Mouse (Mus musculus) embryonic facial prominence, embryonic 15.5 days (tissue): Measurements from ENCODE around the gene Hspa1a. TPM values are rescaled to one million over a fixed set of nuclear protein-coding genes. Genes with fewer than 3 reads are reported as not detected.
A peak's percentile ranks its signal among the peaks of the same experiment; 100 is the strongest.
"Not testable (repeated sequence)": the region's sequence is repeated elsewhere in the genome, so short reads cannot be mapped to it uniquely, and the experiment has no call there.

Experiments used
- ATAC-seq: fragments of 200-750 bp; cut with Nextera tagmentation; 2 replicates; pipeline ENCODE4 v1.8.0; 2017; ENCODE audit warnings: low read depth, moderate TSS enrichment; ENCODE audit not compliant: insufficient number of reproducible peaks, low FRiP score, low TSS enrichment
- H3K27ac ChIP-seq: fragments of 300-500 bp; sonication (generic); replicated peaks from 2 replicates; pipeline ENCODE4 v1.5.1; 2015; ENCODE audit warnings: mild to moderate bottlenecking, inconsistent platforms
- H3K27me3 ChIP-seq: fragments of 300-500 bp; sonication (generic); 2 replicates; pipeline ENCODE4 v1.6.1; 2015; ENCODE audit warnings: inconsistent platforms
- H3K36me3 ChIP-seq: fragments of 300-500 bp; sonication (generic); 2 replicates; pipeline ENCODE4 v1.6.1; 2015; ENCODE audit warnings: mild to moderate bottlenecking, inconsistent platforms
- H3K4me1 ChIP-seq: fragments of 300-500 bp; sonication (generic); 2 replicates; pipeline ENCODE4 v1.6.1; 2015; ENCODE audit warnings: inconsistent platforms
- H3K4me2 ChIP-seq: fragments of 300-500 bp; sonication (generic); replicated peaks from 2 replicates; pipeline ENCODE4 v1.6.1; 2015; ENCODE audit warnings: mild to moderate bottlenecking, inconsistent platforms
- H3K4me3 ChIP-seq: fragments of 300-500 bp; sonication (generic); replicated peaks from 2 replicates; pipeline ENCODE4 v1.5.1; 2015; ENCODE audit warnings: mild to moderate bottlenecking, inconsistent platforms
- H3K9ac ChIP-seq: fragments of 300-500 bp; sonication (generic); 2 replicates; pipeline ENCODE4 v1.6.1; 2015; ENCODE audit warnings: inconsistent platforms
- H3K9me3 ChIP-seq: fragments of 300-500 bp; sonication (generic); replicated peaks from 2 replicates; pipeline ENCODE4 v1.6.1; 2016; ENCODE audit warnings: inconsistent platforms
- WGBS: fragments of 180-500 bp; shearing (Covaris S2); methylation state at CpG from one replicate; pipeline ENCODE4 v1.1.7; 2015; 5-methylcytosine and 5-hydroxymethylcytosine counted together
- polyA plus RNA-seq: library from polyadenylated mRNA; unstranded; fragments of >200 nt; fragmentation: Nextera tagmentation; extraction: Ambion mirVana; gene quantifications from 2 replicates; pipeline ENCODE4 v1.2.1, GENCODE M21; 2015

Hspa1a gene
- polyA plus RNA-seq, 1 experiment from 2014 or later = 19.5 TPM

- H3K9ac ChIP-seq = no peak overlapping the region
- 90% methylated on average over 8 of the region's 8 CpGs for WGBS
Observed at GRCm38 (mm10) chr17:35011440-35011839, 39.5 kb upstream of the Hspa1a start.

GRCm38 (mm10) chr17:35009586-35009985 is 37.6 kb upstream of the Hspa1a start:
- Histone ChIP-seq H3K4me3 (no peak overlapping the region), H3K9me3 (no peaks in the 10 kb centered on the region), H3K27ac (no peak overlapping the region), H3K4me2 (no peak overlapping the region), H3K4me1 (no peaks in the 10 kb centered on the region), H3K9ac (no peak overlapping the region), H3K27me3 (no peaks in the 10 kb centered on the region), H3K36me3 (peaks cover 97% of the 10 kb centered on the region)
- no peak for ATAC-seq
- 90% methylated on average over 7 of the region's 7 CpGs for WGBS

More at GRCm38 (mm10) chr17:35011440-35011839, 39.5 kb upstream of the Hspa1a start:
- H3K27ac ChIP-seq = no peak overlapping the region
- H3K4me1 ChIP-seq = peaks cover 7% of the 10 kb centered on the region
- H3K36me3 ChIP-seq = peaks cover 99% of the 10 kb centered on the region
- H3K4me2 ChIP-seq = no peak overlapping the region
- ATAC-seq = no peak
- H3K9me3 ChIP-seq = no peaks in the 10 kb centered on the region
- H3K27me3 ChIP-seq = no peaks in the 10 kb centered on the region
- H3K4me3 ChIP-seq = no peak overlapping the region

GRCm38 (mm10) chr17:35007387-35007991 is 35.5 kb upstream of the Hspa1a start:
- no peak overlapping the region for H3K4me3 ChIP-seq
- H3K27me3 ChIP-seq = no peaks in the 10 kb centered on the region
- no peak for ATAC-seq
- WGBS = 92% methylated on average over 7 of the region's 7 CpGs
- H3K36me3 ChIP-seq = peaks cover 83% of the 10 kb centered on the region
- no peak overlapping the region for H3K27ac ChIP-seq
- peaks cover 9% of the 10 kb centered on the region for H3K4me1 ChIP-seq
- no peak overlapping the region for H3K9ac ChIP-seq
- no peaks in the 10 kb centered on the region for H3K9me3 ChIP-seq
- no peak overlapping the region for H3K4me2 ChIP-seq

GRCm38 (mm10) chr17:35005902-35006301 is 33.9 kb upstream of the Hspa1a start:
- not testable (repeated sequence) for ATAC-seq, H3K4me3 ChIP-seq, H3K9me3 ChIP-seq, H3K4me2 ChIP-seq, H3K27ac ChIP-seq, H3K9ac ChIP-seq, H3K27me3 ChIP-seq
- peaks cover 17% of the 10 kb centered on the region for H3K4me1 ChIP-seq
- WGBS = 96% methylated on average over 4 of the region's 5 CpGs
- H3K36me3 ChIP-seq = peaks cover 67% of the 10 kb centered on the region

- no peak overlapping the region for H3K4me2 ChIP-seq
- H3K9me3 ChIP-seq = no peaks in the 10 kb centered on the region
- no peak overlapping the region for H3K27ac ChIP-seq
- no peak overlapping the region for H3K9ac ChIP-seq
- no peak overlapping the region for H3K4me3 ChIP-seq
- ATAC-seq = no peak
- peaks cover 17% of the 10 kb centered on the region for H3K4me1 ChIP-seq
- 93% methylated on average over 10 of the region's 10 CpGs for WGBS
- H3K27me3 ChIP-seq = no peaks in the 10 kb centered on the region
- peaks cover 60% of the 10 kb centered on the region for H3K36me3 ChIP-seq
Observed at GRCm38 (mm10) chr17:35005158-35005557, 33.2 kb upstream of the Hspa1a start.

GRCm38 (mm10) chr17:35004075-35004717 is 32.2 kb upstream of the Hspa1a start:
- 92% methylated on average over 17 of the region's 17 CpGs for WGBS
- H3K4me1 ChIP-seq = peaks cover 27% of the 10 kb centered on the region
- no peak overlapping the region for H3K4me3 ChIP-seq
- ATAC-seq = no peak
- H3K36me3 ChIP-seq = peaks cover 51% of the 10 kb centered on the region
- H3K4me2 ChIP-seq = no peak overlapping the region
- H3K27ac ChIP-seq = no peak overlapping the region
- H3K9ac ChIP-seq = no peak overlapping the region
- H3K9me3 ChIP-seq = no peaks in the 10 kb centered on the region
- no peaks in the 10 kb centered on the region for H3K27me3 ChIP-seq

GRCm38 (mm10) chr17:35003022-35003838 is 31.3 kb upstream of the Hspa1a start:
- Histone ChIP-seq H3K9ac (no peak overlapping the region), H3K27me3 (no peaks in the 10 kb centered on the region), H3K4me2 (peak overlapping the region; percentile 95), H3K4me3 (peak overlapping the region; percentile 89), H3K4me1 (peaks cover 37% of the 10 kb centered on the region), H3K27ac (peak overlapping the region; percentile 97; the same call in 1 of the 2 replicates), H3K36me3 (peaks cover 50% of the 10 kb centered on the region), H3K9me3 (no peaks in the 10 kb centered on the region)
- 63% methylated on average over 9 of the region's 9 CpGs for WGBS
- ATAC-seq = no peak

GRCm38 (mm10) chr17:35002153-35002865 is 30.4 kb upstream of the Hspa1a start:
- H3K9me3 ChIP-seq = no peaks in the 10 kb centered on the region
- WGBS = 6% methylated on average over 12 of the region's 12 CpGs
- H3K4me3 ChIP-seq = peak overlapping the region; percentile 89
- peak overlapping the region; percentile 97 for H3K27ac ChIP-seq
- H3K4me2 ChIP-seq = peak overlapping the region; percentile 95
- H3K27me3 ChIP-seq = no peaks in the 10 kb centered on the region
- peak overlapping the region; percentile 93 for H3K9ac ChIP-seq
- H3K4me1 ChIP-seq = peaks cover 39% of the 10 kb centered on the region
- ATAC-seq = no peak
- peaks cover 46% of the 10 kb centered on the region for H3K36me3 ChIP-seq

- H3K9me3 ChIP-seq = no peaks in the 10 kb centered on the region
- H3K36me3 ChIP-seq = peaks cover 42% of the 10 kb centered on the region
- H3K4me2 ChIP-seq = peak overlapping the region; percentile 95
- WGBS = under 1% methylated on average over 35 of the region's 35 CpGs
- ATAC-seq = no peak
- H3K27me3 ChIP-seq = no peaks in the 10 kb centered on the region
- peak overlapping the region; percentile 93 for H3K9ac ChIP-seq
- peak overlapping the region; percentile 89 for H3K4me3 ChIP-seq
- H3K27ac ChIP-seq = peak overlapping the region; percentile 97
- H3K4me1 ChIP-seq = peaks cover 41% of the 10 kb centered on the region
Observed at GRCm38 (mm10) chr17:35001452-35002152, 29.6 kb upstream of the Hspa1a start.

- under 1% methylated on average over 83 of the region's 83 CpGs for WGBS
- no peaks in the 10 kb centered on the region for H3K27me3 ChIP-seq
- peaks cover 39% of the 10 kb centered on the region for H3K36me3 ChIP-seq
- peak within 1 kb of the TSS; percentile 89 for H3K4me3 ChIP-seq
- H3K9ac ChIP-seq = peak within 1 kb of the TSS; percentile 93
- no peaks in the 10 kb centered on the region for H3K9me3 ChIP-seq
- peaks cover 44% of the 10 kb centered on the region for H3K4me1 ChIP-seq
- H3K4me2 ChIP-seq = peak within 1 kb of the TSS; percentile 95
- peak; percentile 90 for ATAC-seq
- peak within 1 kb of the TSS; percentile 97 for H3K27ac ChIP-seq
Observed at GRCm38 (mm10) chr17:35000717-35001451, 28.9 kb upstream of the Hspa1a start, which contains the start of gene Vars. Gene Vars, plus strand, starts transcription at chr17:35000987.
